Mouse (Mus musculus) midbrain, embryonic 14.5 days (tissue): ENCODE data around the gene Olfr202. TPM values are rescaled to one million over a fixed set of nuclear protein-coding genes. Genes with fewer than 3 reads are reported as not detected.
"Not testable (repeated sequence)": the region's sequence is repeated elsewhere in the genome, so short reads cannot be mapped to it uniquely, and the experiment has no call there.

Experiments
- ATAC-seq: fragments of 200-750 bp; cut with Nextera tagmentation; 2 replicates; pipeline ENCODE4 v1.8.0; 2017; ENCODE audit warnings: moderate number of reproducible peaks, moderate library complexity; ENCODE audit not compliant: low FRiP score, low TSS enrichment
- DNase-seq: peaks from one replicate; pipeline ENCODE4 v3.0.0-alpha.2; 2015
- H3K27ac ChIP-seq: fragments of 300-500 bp; sonication (generic); replicated peaks from 2 replicates; pipeline ENCODE4 v1.5.1; 2014; ENCODE audit warnings: mild to moderate bottlenecking, low read depth, low read length, moderate library complexity
- H3K27me3 ChIP-seq: fragments of 300-500 bp; sonication (generic); 2 replicates; pipeline ENCODE4 v1.6.1; 2014; ENCODE audit warnings: low read length, control low read depth, mixed read lengths; ENCODE audit not compliant: control insufficient read depth, insufficient read depth
- H3K36me3 ChIP-seq: fragments of 300-500 bp; sonication (generic); 2 replicates; pipeline ENCODE4 v1.6.1; 2014; ENCODE audit warnings: low read length, control low read depth; ENCODE audit not compliant: control insufficient read depth, insufficient read depth
- H3K4me1 ChIP-seq: fragments of 300-500 bp; sonication (generic); 2 replicates; pipeline ENCODE4 v1.6.1; 2014; ENCODE audit warnings: mild to moderate bottlenecking, antibody characterized with exemption, low read length, control low read depth; ENCODE audit not compliant: control insufficient read depth, insufficient read depth
- H3K4me2 ChIP-seq: fragments of 300-500 bp; sonication (generic); 2 replicates; pipeline ENCODE4 v1.6.1; 2014; ENCODE audit warnings: mild to moderate bottlenecking, low read length, moderate library complexity
- H3K4me3 ChIP-seq: fragments of 300-500 bp; sonication (generic); replicated peaks from 2 replicates; pipeline ENCODE4 v1.5.1; 2014; ENCODE audit warnings: low read depth, low read length
- H3K9ac ChIP-seq: fragments of 300-500 bp; sonication (generic); replicated peaks from 2 replicates; pipeline ENCODE4 v1.6.1; 2014; ENCODE audit warnings: mild to moderate bottlenecking, low read length, moderate library complexity
- H3K9me3 ChIP-seq: fragments of 300-500 bp; sonication (generic); 2 replicates; pipeline ENCODE4 v1.6.1; 2016; ENCODE audit warnings: low read length, control low read depth, mixed read lengths; ENCODE audit not compliant: control insufficient read depth
- WGBS: fragments of 180-500 bp; shearing (Covaris S2); extraction: QIAGEN DNeasy Blood & Tissue Kit; methylation state at CpG from one replicate; pipeline ENCODE4 v1.1.7; 2014; 5-methylcytosine and 5-hydroxymethylcytosine counted together
- polyA plus RNA-seq: library from polyadenylated mRNA; unstranded; fragments of >200 nt; fragmentation: Nextera tagmentation; extraction: Ambion mirVana; gene quantifications from 2 replicates; pipeline ENCODE4 v1.2.1, GENCODE M21; 2014

Gene Olfr202
- not detected in 2 replicates for polyA plus RNA-seq

GRCm38 (mm10) chr16:59286693-59287092 lies at the start of gene Olfr202:
TSS of gene Olfr202 (minus strand) at chr16:59286793.
- Histone ChIP-seq H3K27me3 (no peaks in the 10 kb centered on the region), H3K4me1 (no peaks in the 10 kb centered on the region), H3K4me3 (no peak within 1 kb of the TSS), H3K9ac (no peak within 1 kb of the TSS), H3K4me2 (no peak within 1 kb of the TSS), H3K27ac (no peak within 1 kb of the TSS), H3K36me3 (no peaks in the 10 kb centered on the region), H3K9me3 (no peaks in the 10 kb centered on the region)
- ATAC-seq: no peak
- DNase-seq: no peak
- WGBS: 90% methylated on average over 1 of the region's 1 CpGs

- Histone ChIP-seq H3K9ac (no peak within 1 kb of the TSS), H3K27ac (no peak within 1 kb of the TSS), H3K4me1 (no peaks in the 10 kb centered on the region), H3K27me3 (no peaks in the 10 kb centered on the region), H3K36me3 (no peaks in the 10 kb centered on the region), H3K9me3 (no peaks in the 10 kb centered on the region), H3K4me3 (no peak within 1 kb of the TSS), H3K4me2 (no peak within 1 kb of the TSS)
- ATAC-seq (no peak), DNase-seq (no peak)
Observed at GRCm38 (mm10) chr16:59331038-59331437, 44.4 kb upstream of the Olfr202 start, which contains the start of gene Olfr205. TSS of gene Olfr205 (minus strand) at chr16:59331138.

GRCm38 (mm10) chr16:59323262-59323661 lies 36.7 kb upstream of the Olfr202 start:
- DNase-seq, H3K9me3 ChIP-seq, H3K36me3 ChIP-seq, H3K27me3 ChIP-seq, H3K9ac ChIP-seq, H3K4me3 ChIP-seq, ATAC-seq, H3K4me2 ChIP-seq, H3K4me1 ChIP-seq, H3K27ac ChIP-seq: not testable (repeated sequence)
- WGBS: 63% methylated on average over 1 of the region's 1 CpGs

GRCm38 (mm10) chr16:59318148-59318547 lies 31.6 kb upstream of the Olfr202 start, which contains the start of gene Olfr204:
TSS of gene Olfr204 (minus strand) at chr16:59318248.
- Histone ChIP-seq H3K9me3 (no peaks in the 10 kb centered on the region), H3K27me3 (no peaks in the 10 kb centered on the region), H3K4me2 (no peak within 1 kb of the TSS), H3K36me3 (no peaks in the 10 kb centered on the region), H3K27ac (no peak within 1 kb of the TSS), H3K4me3 (no peak within 1 kb of the TSS), H3K4me1 (no peaks in the 10 kb centered on the region), H3K9ac (no peak within 1 kb of the TSS)
- DNase-seq: no peak
- ATAC-seq: no peak

- Histone ChIP-seq H3K27ac (no peak within 1 kb of the TSS), H3K4me2 (no peak within 1 kb of the TSS), H3K36me3 (no peaks in the 10 kb centered on the region), H3K4me1 (no peaks in the 10 kb centered on the region), H3K9ac (no peak within 1 kb of the TSS), H3K27me3 (no peaks in the 10 kb centered on the region), H3K9me3 (no peaks in the 10 kb centered on the region), H3K4me3 (no peak within 1 kb of the TSS)
- DNase-seq (no peak), ATAC-seq (no peak)
- 88% methylated on average over 2 of the region's 2 CpGs for WGBS
Observed at GRCm38 (mm10) chr16:59298581-59298980, 12.0 kb upstream of the Olfr202 start, which contains the start of gene Olfr203. TSS of gene Olfr203 (plus strand) at chr16:59298881.

GRCm38 (mm10) chr16:59287576-59287975 lies 983 bp upstream of the Olfr202 start:
- not testable (repeated sequence) for H3K4me3 ChIP-seq, H3K4me2 ChIP-seq, H3K9me3 ChIP-seq, H3K36me3 ChIP-seq, H3K27ac ChIP-seq, DNase-seq, H3K27me3 ChIP-seq, H3K9ac ChIP-seq, ATAC-seq, H3K4me1 ChIP-seq
- WGBS: 89% methylated on average over 9 of the region's 9 CpGs

GRCm38 (mm10) chr16:59283476-59283875 lies 3.1 kb downstream of the Olfr202 start:
- WGBS: 81% methylated on average over 1 of the region's 1 CpGs
- H3K4me2 ChIP-seq: no peak overlapping the region
- H3K27ac ChIP-seq: no peak overlapping the region
- no peak for ATAC-seq
- H3K36me3 ChIP-seq: no peaks in the 10 kb centered on the region
- no peaks in the 10 kb centered on the region for H3K9me3 ChIP-seq
- H3K9ac ChIP-seq: no peak overlapping the region
- no peaks in the 10 kb centered on the region for H3K4me1 ChIP-seq
- H3K4me3 ChIP-seq: no peak overlapping the region
- no peak for DNase-seq
- H3K27me3 ChIP-seq: no peaks in the 10 kb centered on the region

GRCm38 (mm10) chr16:59280542-59280941 lies 6.1 kb downstream of the Olfr202 start:
- 81% methylated on average over 3 of the region's 3 CpGs for WGBS
- H3K4me2 ChIP-seq: no peak overlapping the region
- ATAC-seq: no peak

GRCm38 (mm10) chr16:59272532-59272931 lies 14.1 kb downstream of the Olfr202 start, which contains the start of gene Olfr201:
TSS of gene Olfr201 (minus strand) at chr16:59272632.
- not testable (repeated sequence) for H3K9me3 ChIP-seq, H3K4me1 ChIP-seq, H3K4me3 ChIP-seq, H3K27me3 ChIP-seq, ATAC-seq, H3K27ac ChIP-seq, H3K4me2 ChIP-seq, DNase-seq, H3K9ac ChIP-seq, H3K36me3 ChIP-seq
- 87% methylated on average over 4 of the region's 4 CpGs for WGBS

More at GRCm38 (mm10) chr16:59280542-59280941, 6.1 kb downstream of the Olfr202 start:
- Histone ChIP-seq H3K9ac (no peak overlapping the region), H3K36me3 (no peaks in the 10 kb centered on the region), H3K27me3 (no peaks in the 10 kb centered on the region), H3K27ac (no peak overlapping the region), H3K4me3 (no peak overlapping the region), H3K9me3 (no peaks in the 10 kb centered on the region), H3K4me1 (no peaks in the 10 kb centered on the region)
- DNase-seq: no peak
